21 mouse cellular contexts compared by ENCODE assay signal in genomic region chr7:16161302-16161701, GRCm38 (mm10). TPM values are rescaled to one million over a fixed set of nuclear protein-coding genes. Genes with fewer than 3 reads are reported as not detected.
DNase-seq lines count a peak whose midpoint lies in the region; ATAC-seq and TF ChIP-seq lines count a peak whose summit lies in the region.
"Had no signal": no experiment of that assay in that cellular context is flagged by ENCODE, and none has a peak within 500 bp of the region (broad histone marks: within the 10 kb centered on the region; RNA-seq: fewer than 3 reads in every experiment).

No protein-coding gene starts in this region.

- no peaks in the 10 kb centered on the region for H3K4me1 ChIP-seq in midbrain, postnatal 0 days (ENCODE audit: insufficient read depth, low read length)
- peaks cover 3% of the 10 kb centered on the region; the same call in 1 of the 2 replicates for H3K4me1 ChIP-seq in midbrain, embryonic 11.5 days (ENCODE audit: control insufficient read depth, insufficient read depth, low read length)
- H3K4me1 ChIP-seq in cortical plate, adult 2 months (ENCODE audit: control insufficient read depth, insufficient read depth, low read length), result peaks cover under 1% of the 10 kb centered on the region; the same call in 1 of the 2 replicates
- H3K4me1 ChIP-seq: forebrain, embryonic 15.5 days had no signal

- 88% methylated on average over 9 of the region's 9 CpGs for WGBS in midbrain, postnatal 0 days
- 89% methylated on average over 9 of the region's 9 CpGs for WGBS in midbrain, embryonic 11.5 days

- no peak overlapping the region for H3K4me3 ChIP-seq in layer of hippocampus, adult 2 months
- no peak overlapping the region for H3K4me3 ChIP-seq in midbrain, postnatal 0 days (ENCODE audit: low read depth, low read length)
- no peak overlapping the region for H3K4me3 ChIP-seq in midbrain, embryonic 11.5 days (ENCODE audit: low read depth, low read length)
- H3K4me3 ChIP-seq in cortical plate, adult 2 months (ENCODE audit: insufficient read depth, low read length), result no peak overlapping the region
- H3K4me3 ChIP-seq: embryonic facial prominence, embryonic 13.5 days; embryonic facial prominence, embryonic 15.5 days; erythroblast, embryonic 14.5 days; forebrain, embryonic 10.5 days; forebrain, embryonic 12.5 days; forebrain, embryonic 15.5 days had no signal

- ATAC-seq in midbrain, postnatal 0 days (ENCODE audit: low FRiP score), result no peak
- no peak for ATAC-seq in midbrain, embryonic 11.5 days (ENCODE audit: low FRiP score)
- ATAC-seq: activated CD4-positive, CD25-positive, alpha-beta regulatory T cell, adult 4 months; forebrain, embryonic 15.5 days; Patski had no signal

- no peak for DNase-seq in layer of hippocampus, adult 2 months (ENCODE audit: low spot score in 2 of 2)
- no peak for DNase-seq in layer of hippocampus, adult 18-20 months (ENCODE audit: low spot score in 2 of 2)
- DNase-seq in midbrain, postnatal 0 days (ENCODE audit: low spot score), result no peak
- no peak for DNase-seq in midbrain, embryonic 11.5 days (ENCODE audit: low spot score, missing footprints)
- DNase-seq in R1 (ENCODE audit: low read depth, low spot score), result peak; percentile 70
- no peak for DNase-seq in kidney, postnatal 10 days
- DNase-seq in frontal cortex, adult 2 months (ENCODE audit: extremely low spot score in 1 of 2, low spot score in 1 of 2), result no peak
- DNase-seq: adrenal gland, adult 8-10 months; adrenal gland, postnatal 14 days; adrenal gland, postnatal 36 days; embryo, embryonic 11 days had no signal

- peak overlapping the region; percentile 53; the same call in 1 of the 2 replicates for H3K27ac ChIP-seq in layer of hippocampus, adult 2 months
- H3K27ac ChIP-seq in midbrain, postnatal 0 days (ENCODE audit: low read depth, low read length), result no peak overlapping the region
- H3K27ac ChIP-seq in midbrain, embryonic 11.5 days (ENCODE audit: low read depth, low read length), result no peak overlapping the region
- no peak overlapping the region for H3K27ac ChIP-seq in cortical plate, adult 2 months (ENCODE audit: insufficient read depth, low read length)
- H3K27ac ChIP-seq: embryonic facial prominence, embryonic 13.5 days; embryonic facial prominence, embryonic 15.5 days; forebrain, embryonic 10.5 days; forebrain, embryonic 12.5 days; forebrain, embryonic 15.5 days had no signal

- no peaks in the 10 kb centered on the region for H3K36me3 ChIP-seq in midbrain, postnatal 0 days (ENCODE audit: insufficient read depth, low read length)
- no peaks in the 10 kb centered on the region for H3K36me3 ChIP-seq in midbrain, embryonic 11.5 days (ENCODE audit: control insufficient read depth, insufficient read depth, low read length)
- H3K36me3 ChIP-seq: embryonic facial prominence, embryonic 15.5 days; forebrain, embryonic 10.5 days; forebrain, embryonic 15.5 days; G1E had no signal

- H3K9me3 ChIP-seq in midbrain, postnatal 0 days (ENCODE audit: low read length), result no peaks in the 10 kb centered on the region
- no peaks in the 10 kb centered on the region for H3K9me3 ChIP-seq in midbrain, embryonic 11.5 days (ENCODE audit: control insufficient read depth, low read length)
- H3K9me3 ChIP-seq: embryonic facial prominence, embryonic 13.5 days; embryonic facial prominence, embryonic 15.5 days; forebrain, embryonic 12.5 days; forebrain, embryonic 15.5 days; G1E had no signal

- no peak overlapping the region for H3K4me2 ChIP-seq in midbrain, postnatal 0 days (ENCODE audit: low read depth, low read length, poor library complexity, severe bottlenecking)
- H3K4me2 ChIP-seq in midbrain, embryonic 11.5 days, result no peak overlapping the region
- H3K4me2 ChIP-seq: embryonic facial prominence, embryonic 13.5 days; embryonic facial prominence, embryonic 15.5 days; forebrain, embryonic 12.5 days; forebrain, embryonic 15.5 days had no signal

- H3K27me3 ChIP-seq in midbrain, postnatal 0 days (ENCODE audit: insufficient read depth, low read length), result no peaks in the 10 kb centered on the region
- H3K27me3 ChIP-seq in midbrain, embryonic 11.5 days (ENCODE audit: control insufficient read depth, insufficient read depth, low read length), result peaks cover 16% of the 10 kb centered on the region

- TF ChIP-seq POLR2A in cortical plate, adult 2 months (IDR thresholded peaks at IDR 0.05; ENCODE audit: extremely low read depth, insufficient read depth, low read length), result 0 out of 2 replicates have a peak, but pooled peaks have one; percentile 10

- H3K9ac ChIP-seq in midbrain, postnatal 0 days (replicated peaks; ENCODE audit: low read length, poor library complexity, severe bottlenecking), result no peak overlapping the region
- H3K9ac ChIP-seq in midbrain, embryonic 11.5 days (ENCODE audit: low read length), result no peak overlapping the region
- H3K9ac ChIP-seq: embryonic facial prominence, embryonic 13.5 days; embryonic facial prominence, embryonic 15.5 days; forebrain, embryonic 12.5 days; forebrain, embryonic 15.5 days had no signal

- peak; percentile 61 for TF ChIP-seq CTCF in layer of hippocampus, adult 2 months (conservative IDR thresholded peaks at IDR 0.05)
- peak; percentile 19; the same call in 1 of the 2 replicates for TF ChIP-seq CTCF in midbrain, postnatal 0 days (IDR thresholded peaks at IDR 0.05)
- no peak for TF ChIP-seq CTCF in cortical plate, adult 2 months (IDR thresholded peaks at IDR 0.05; ENCODE audit: extremely low read depth, insufficient read depth, low read length)

RNA-seq across cellular contexts. Expression of gene Meis3, which starts 13.6 kb away (rescaled TPM):
- 10 to 100 TPM; 37.3 to 38.6 TPM for total RNA-seq in layer of hippocampus, adult 2 months (2021)
- total RNA-seq in layer of hippocampus, adult 18-20 months (2021), result 10 to 100 TPM; 33.7 to 38.2 TPM
- 93.8 and 111 TPM in 2 replicates for total RNA-seq in midbrain, postnatal 0 days (2014; rRNA removed)
- polyA plus RNA-seq in midbrain, postnatal 0 days (2015; fragmentation: Nextera tagmentation; extraction: Ambion mirVana), result 106 TPM in 2 replicates
- polyA plus RNA-seq in midbrain, embryonic 11.5 days (2014; fragmentation: Nextera tagmentation; extraction: Ambion mirVana), result 74.7 and 80.7 TPM in 2 replicates
- polyA plus RNA-seq in cortical plate, adult 2 months (2012; rRNA removed), result 83.3 and 84.0 TPM in 2 replicates
- polyA plus RNA-seq in frontal cortex, adult 2 months (2012; rRNA removed), result 83.7 and 85.4 TPM in 2 replicates

RNA-seq across cellular contexts. Expression of gene Slc8a2, which starts 31.7 kb away (rescaled TPM):
- 100 to 1,000 TPM; 305 to 320 TPM for total RNA-seq in layer of hippocampus, adult 2 months (2021)
- 100 to 1,000 TPM; 277 to 290 TPM for total RNA-seq in layer of hippocampus, adult 18-20 months (2021)
- 64.2 and 76.0 TPM in 2 replicates for total RNA-seq in midbrain, postnatal 0 days (2014; rRNA removed)
- polyA plus RNA-seq in midbrain, postnatal 0 days (2015; fragmentation: Nextera tagmentation; extraction: Ambion mirVana), result 0.96 and 1.1 TPM in 2 replicates
- polyA plus RNA-seq in midbrain, embryonic 11.5 days (2014; fragmentation: Nextera tagmentation; extraction: Ambion mirVana), result 0.27 and 0.34 TPM in 2 replicates
- 164 and 183 TPM in 2 replicates for polyA plus RNA-seq in cortical plate, adult 2 months (2012; rRNA removed)
- 122 and 124 TPM in 2 replicates for polyA plus RNA-seq in frontal cortex, adult 2 months (2012; rRNA removed)
- polyA plus RNA-seq: activated CD4-positive, CD25-positive, alpha-beta regulatory T cell, adult 4 months; erythroblast, embryonic 14.5 days had no signal

RNA-seq across cellular contexts. Expression of gene Kptn, which starts 41.6 kb away (rescaled TPM):
- 10 to 100 TPM; 39.4 to 47.0 TPM for total RNA-seq in layer of hippocampus, adult 2 months (2021)
- 10 to 100 TPM; 34.2 to 34.3 TPM for total RNA-seq in layer of hippocampus, adult 18-20 months (2021)
- 42.5 and 44.1 TPM in 2 replicates for total RNA-seq in midbrain, postnatal 0 days (2014; rRNA removed)
- 35.9 and 36.7 TPM in 2 replicates for polyA plus RNA-seq in midbrain, postnatal 0 days (2015; fragmentation: Nextera tagmentation; extraction: Ambion mirVana)
- 16.2 and 18.2 TPM in 2 replicates for polyA plus RNA-seq in midbrain, embryonic 11.5 days (2014; fragmentation: Nextera tagmentation; extraction: Ambion mirVana)
- polyA plus RNA-seq in cortical plate, adult 2 months (2012; rRNA removed), result 51.3 and 58.5 TPM in 2 replicates
- 50.7 and 58.1 TPM in 2 replicates for polyA plus RNA-seq in frontal cortex, adult 2 months (2012; rRNA removed)

Comparison
In these comparisons a context has a peak if more than half of its experiments do, and no peak if none do; other contexts are left out.
1. RNA of gene Slc8a2, which starts 31.7 kb away (polyA plus RNA-seq): 164 to 183 TPM in cortical plate, adult 2 months and 122 to 124 TPM in frontal cortex, adult 2 months; 0.96 to 1.1 TPM in midbrain, postnatal 0 days and 0.27 to 0.34 TPM in midbrain, embryonic 11.5 days; every median in the first group is over 10 times any median in the second.